ENCODE assay signal across 1 mouse cellular context in the genomic region with DNA sequence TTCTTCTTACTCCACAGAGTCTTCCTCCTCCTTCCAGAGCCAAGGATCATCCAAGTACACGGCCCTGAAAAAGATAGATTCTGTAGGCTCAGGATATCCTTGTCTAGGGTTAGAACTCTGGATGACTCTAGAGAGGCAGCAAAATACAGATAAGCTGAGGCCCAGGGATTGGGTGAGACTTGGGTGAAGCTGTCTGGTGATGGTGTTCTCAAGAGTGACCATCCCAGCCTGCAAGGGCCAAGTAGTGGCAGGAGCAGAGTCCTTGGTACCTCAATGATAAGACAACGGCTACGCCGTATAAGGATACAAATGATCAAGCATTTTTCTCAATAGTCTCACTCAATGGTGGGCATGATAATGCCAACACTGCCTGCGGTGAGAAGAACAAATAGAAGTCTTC.
TF ChIP-seq lines count a peak whose summit lies in the region.

No protein-coding gene starts in this region.

TF ChIP-seq in CH12.LX, 34 proteins besides CTCF, POLR2A, EP300 and RAD21 (continued from another document):
- TF ChIP-seq BHLHE40 (IDR thresholded peaks at IDR 0.05; ENCODE audit: low read depth, low read length) = no peak
- TF ChIP-seq USF2 (conservative IDR thresholded peaks at IDR 0.05; ENCODE audit: low read depth, low read length) = no peak
- no peak for TF ChIP-seq PAX5 (IDR thresholded peaks at IDR 0.05; ENCODE audit: low read length)
- no peak for TF ChIP-seq CHD2 (IDR thresholded peaks at IDR 0.05; ENCODE audit: low read length)
- TF ChIP-seq IRF4 (IDR thresholded peaks at IDR 0.05; ENCODE audit: low read depth, low read length) = no peak
- no peak for TF ChIP-seq RCOR1 (conservative IDR thresholded peaks at IDR 0.05; ENCODE audit: low read depth, low read length)
- no peak for TF ChIP-seq JUND (conservative IDR thresholded peaks at IDR 0.05; ENCODE audit: low read depth, low read length)
- no peak for TF ChIP-seq TBP (conservative IDR thresholded peaks at IDR 0.05; ENCODE audit: low read depth, low read length)
- no peak for TF ChIP-seq ZC3H11A (IDR thresholded peaks at IDR 0.05; ENCODE audit: low read depth, low read length)
- TF ChIP-seq MAX (IDR thresholded peaks at IDR 0.05; ENCODE audit: low read length) = no peak
- no peak for TF ChIP-seq ZNF384 (IDR thresholded peaks at IDR 0.05; ENCODE audit: low read depth, low read length)
- no peak for TF ChIP-seq GABPA (IDR thresholded peaks at IDR 0.05; ENCODE audit: insufficient replicate concordance, low read depth, low read length)
- no peak for TF ChIP-seq TCF12 (IDR thresholded peaks at IDR 0.05; ENCODE audit: low read depth, low read length)
